Mouse (Mus musculus): ENCODE data around the gene Efnb3.
"Not testable (repeated sequence)": the region's sequence is repeated elsewhere in the genome, so short reads cannot be mapped to it uniquely, and the experiment has no call there.

Gene Efnb3

GRCm38 (mm10) chr11:69549060-69549656 lies 10.8 kb downstream of the Efnb3 start, which contains the start of gene Dnah2:
Gene Dnah2, minus strand, starts transcription at chr11:69549110.
- no peak for DNase-seq (ENCODE audit: low read depth, low spot score)

- DNase-seq (ENCODE audit: low read depth, low spot score) = no peak
These were observed 12.9 kb downstream of the Efnb3 start for GRCm38 (mm10) chr11:69547071-69547470.

- peak; percentile 49 for DNase-seq (ENCODE audit: low read depth, low spot score)
These were observed 13.5 kb downstream of the Efnb3 start for GRCm38 (mm10) chr11:69546423-69547053.

DNA sequence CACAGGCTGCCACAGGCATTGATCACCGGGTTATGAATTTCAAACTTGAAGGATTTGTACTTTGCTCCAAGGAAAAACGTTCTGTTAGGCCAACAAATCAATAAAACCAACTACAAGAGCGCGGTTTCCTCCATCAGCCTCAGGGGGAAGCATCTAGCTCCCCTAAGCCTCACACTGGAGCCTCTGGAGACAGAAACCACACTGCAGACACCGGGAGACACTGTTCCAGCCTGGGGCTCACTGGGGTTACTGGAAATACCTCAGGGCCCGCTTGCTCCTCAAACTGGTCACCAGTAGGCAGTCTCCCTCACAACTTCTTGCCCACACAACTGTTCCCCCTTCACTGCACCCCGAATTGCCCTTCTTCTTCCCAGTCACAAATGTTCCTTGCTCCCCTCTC lies 14.0 kb downstream of the Efnb3 start:
- DNase-seq (ENCODE audit: low read depth, low spot score) = peak; percentile 14

- DNase-seq (ENCODE audit: low read depth, low spot score) = no peak
These were observed 16.4 kb downstream of the Efnb3 start for GRCm38 (mm10) chr11:69543598-69543997.

- DNase-seq (ENCODE audit: low read depth, low spot score) = not testable (repeated sequence)
These were observed 18.3 kb downstream of the Efnb3 start for GRCm38 (mm10) chr11:69541741-69542140.

- no peak for DNase-seq (ENCODE audit: low read depth, low spot score)
These were observed 19.3 kb downstream of the Efnb3 start for GRCm38 (mm10) chr11:69540700-69541099.

- peak; percentile 39 for DNase-seq (ENCODE audit: low read depth, low spot score)
These were observed 25.0 kb downstream of the Efnb3 start for GRCm38 (mm10) chr11:69534990-69535389.

GRCm38 (mm10) chr11:69532480-69533150 lies 27.4 kb downstream of the Efnb3 start:
- DNase-seq (ENCODE audit: low read depth, low spot score) = no peak

DNA sequence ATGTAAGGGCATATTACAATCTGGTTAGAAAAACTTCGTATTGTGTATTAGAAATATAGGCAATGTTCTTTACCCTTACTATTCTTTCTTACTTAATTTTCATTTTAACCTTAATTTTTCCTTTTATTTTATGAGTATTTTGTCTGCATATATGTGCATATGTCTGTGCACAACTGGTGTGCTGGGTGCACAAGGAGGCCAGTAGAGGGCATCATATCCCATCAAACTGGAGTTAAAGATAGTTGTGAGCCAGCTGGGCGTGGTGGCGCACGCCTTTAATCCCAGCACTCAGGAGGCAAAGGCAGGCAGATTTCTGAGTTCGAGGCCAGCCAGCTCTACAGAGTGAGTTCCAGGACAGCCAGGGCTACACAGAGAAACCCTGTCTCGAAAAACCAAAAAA lies 29.2 kb downstream of the Efnb3 start:
- not testable (repeated sequence) for DNase-seq (ENCODE audit: low read depth, low spot score)

DNA sequence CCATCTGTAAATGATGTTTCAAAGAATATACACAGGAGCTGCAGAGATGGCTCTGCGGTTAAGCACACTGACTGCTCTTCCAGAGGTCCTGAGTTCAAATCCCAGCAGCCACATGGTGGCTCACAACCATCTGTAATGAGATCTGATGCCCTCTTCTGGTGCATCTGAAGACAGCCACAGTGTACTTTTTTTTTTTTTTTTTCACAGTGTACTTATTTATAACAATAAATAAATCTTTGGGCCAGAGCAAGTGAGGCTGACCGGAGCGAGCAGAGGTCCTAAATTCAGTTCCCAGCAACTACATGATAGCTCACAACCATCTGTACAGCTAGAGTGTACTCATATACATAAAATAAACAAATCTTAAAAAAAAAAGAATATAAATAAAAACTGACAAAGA lies 29.7 kb downstream of the Efnb3 start:
- not testable (repeated sequence) for DNase-seq (ENCODE audit: low read depth, low spot score)

GRCm38 (mm10) chr11:69528031-69528390 lies 32.0 kb downstream of the Efnb3 start:
- no peak for DNase-seq (ENCODE audit: low read depth, low spot score)

- no peak for DNase-seq (ENCODE audit: low read depth, low spot score)
These were observed 32.6 kb downstream of the Efnb3 start for GRCm38 (mm10) chr11:69527098-69528030.

GRCm38 (mm10) chr11:69526631-69527030 lies 33.4 kb downstream of the Efnb3 start:
- DNase-seq (ENCODE audit: low read depth, low spot score) = no peak

DNA sequence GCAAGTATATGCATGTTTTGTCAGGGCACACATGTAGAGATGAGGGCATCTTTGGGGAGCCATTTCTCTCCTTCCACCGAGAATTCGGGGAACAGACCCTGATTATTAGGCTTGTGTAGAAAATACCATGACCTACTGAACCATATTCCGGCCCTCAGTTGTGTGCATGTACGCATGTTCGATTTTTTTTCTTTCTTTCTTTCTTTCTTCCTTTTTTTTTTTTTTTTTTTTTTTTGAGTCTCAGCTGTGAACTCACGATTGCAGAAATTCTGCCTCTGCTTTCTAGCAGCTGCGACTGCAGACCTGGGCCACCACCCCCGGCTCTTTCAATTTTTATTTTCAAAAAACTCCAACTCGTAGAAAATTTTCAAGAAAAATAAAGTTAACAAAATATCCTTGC lies 34.3 kb downstream of the Efnb3 start:
- no peak for DNase-seq (ENCODE audit: low read depth, low spot score)

GRCm38 (mm10) chr11:69523651-69524050 lies 36.4 kb downstream of the Efnb3 start:
- no peak for DNase-seq (ENCODE audit: low read depth, low spot score)

DNA sequence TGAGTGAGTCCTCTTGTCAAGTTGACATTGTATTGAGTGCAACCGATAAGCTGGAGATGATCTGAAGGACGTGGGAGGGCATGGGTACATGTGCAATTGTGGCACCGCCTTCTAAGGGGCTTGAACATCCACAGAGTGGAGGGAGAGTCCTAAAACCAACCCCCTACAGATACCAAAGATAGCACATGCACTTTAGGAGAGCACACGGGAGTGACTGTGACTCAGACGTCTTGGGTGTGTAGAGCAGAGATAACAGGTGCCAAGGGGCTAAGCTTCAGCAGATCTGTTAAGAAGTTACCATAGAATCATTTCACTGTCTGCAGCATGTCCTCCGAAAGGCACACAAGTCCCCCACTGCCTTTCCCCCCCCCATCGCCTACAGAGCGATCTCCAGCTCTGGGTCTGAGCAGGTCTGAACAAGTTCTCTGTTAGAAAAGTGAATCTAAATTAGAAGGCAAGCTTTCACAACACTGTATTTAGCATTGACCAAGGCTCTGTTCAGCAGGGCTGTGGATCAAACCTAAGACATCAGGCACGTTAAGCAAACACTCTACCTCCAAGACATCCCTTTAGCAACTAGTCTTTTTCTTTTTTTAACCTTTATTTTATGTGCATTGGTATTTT lies 38.4 kb downstream of the Efnb3 start:
- DNase-seq (ENCODE audit: low read depth, low spot score) = no peak

DNA sequence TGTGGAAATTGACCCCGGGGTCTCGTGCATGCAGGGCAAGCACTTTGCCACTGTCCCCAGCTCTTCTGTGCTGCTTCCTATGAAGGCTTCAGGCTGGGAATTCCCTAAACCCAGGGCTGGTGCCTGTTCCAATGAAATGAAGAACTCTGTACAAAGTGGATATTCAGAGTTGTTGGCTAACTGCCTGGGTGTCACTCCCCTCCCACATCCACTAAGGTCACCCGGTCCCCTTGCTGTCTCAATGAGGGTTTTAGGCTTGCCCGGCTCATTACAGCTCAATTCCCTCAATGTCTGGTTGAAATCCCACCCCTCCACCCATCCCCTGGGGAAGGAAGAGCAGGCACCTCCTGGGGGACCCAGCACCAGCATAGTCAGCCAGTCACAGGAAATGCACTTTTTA lies 40.0 kb downstream of the Efnb3 start:
- DNase-seq (ENCODE audit: low read depth, low spot score) = no peak

DNA sequence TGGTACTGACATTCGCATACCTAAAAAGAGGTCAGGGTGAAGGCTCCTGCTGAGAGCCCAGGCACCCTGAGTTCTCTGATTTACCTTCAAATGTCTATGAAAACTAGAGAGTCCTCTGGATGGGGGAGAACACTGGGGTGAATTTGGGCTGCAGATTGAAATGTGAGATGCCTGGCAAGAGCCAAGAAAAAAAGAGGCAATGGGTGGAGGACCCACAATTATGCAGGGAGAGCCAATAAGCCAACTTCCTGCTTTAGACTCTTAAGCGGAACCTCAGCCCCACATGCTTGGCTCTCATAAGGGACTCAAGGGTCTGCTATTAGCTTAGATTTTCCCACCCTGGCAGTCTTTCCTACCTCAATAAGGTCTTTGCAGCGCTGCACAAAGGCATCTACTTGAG lies 43.3 kb downstream of the Efnb3 start:
- DNase-seq (ENCODE audit: low read depth, low spot score) = no peak

DNA sequence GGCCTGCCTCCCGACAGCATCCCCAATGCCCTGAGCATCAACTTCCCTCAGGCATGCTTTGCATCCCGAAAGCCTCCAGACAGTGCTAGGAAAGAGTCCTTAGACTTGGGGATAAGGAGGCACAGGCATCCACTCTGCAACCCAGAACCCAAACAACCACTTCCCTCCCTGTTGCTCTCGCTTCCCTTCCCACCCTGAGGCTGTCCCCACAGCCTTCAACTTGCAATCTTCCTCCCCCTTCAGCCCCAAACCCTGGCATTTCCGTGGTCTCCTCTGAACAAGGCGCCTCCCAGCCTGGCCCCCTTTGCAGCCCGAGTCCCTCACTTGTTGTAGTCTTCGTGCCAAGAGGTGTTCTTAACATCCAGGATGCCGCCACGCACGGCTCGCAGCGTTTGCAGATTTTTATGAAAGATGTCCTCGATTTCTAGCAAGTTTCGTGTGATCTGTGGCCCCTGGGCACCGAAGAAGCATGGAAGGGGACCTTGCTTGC lies 43.8 kb downstream of the Efnb3 start:
- no peak for DNase-seq (ENCODE audit: low read depth, low spot score)

DNA sequence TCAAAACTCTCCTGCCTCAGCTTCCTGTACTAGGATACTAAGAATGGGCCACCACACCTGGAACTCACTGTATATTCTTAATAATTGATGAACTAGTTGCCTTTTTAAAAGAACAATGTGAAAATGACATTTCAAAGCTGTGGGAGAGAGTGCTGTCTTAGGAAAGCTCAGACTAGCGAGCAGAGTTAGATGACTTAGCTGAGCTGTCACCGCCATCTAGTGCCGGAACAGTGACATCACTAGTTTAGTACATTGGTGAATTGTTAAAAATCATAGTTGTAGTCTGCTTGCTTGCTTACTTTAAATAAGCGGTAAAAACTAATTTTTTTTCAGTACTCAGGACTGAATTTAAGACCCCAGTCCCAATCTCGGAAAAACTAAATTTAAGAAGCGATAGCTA lies 46.2 kb downstream of the Efnb3 start:
- DNase-seq (ENCODE audit: low read depth, low spot score) = peak; percentile 82

Data from 3T3-L1 (cell line).